Mouse (Mus musculus) heart, embryonic 11.5 days (tissue): ENCODE data around the gene Atxn1. TPM values are rescaled to one million over a fixed set of nuclear protein-coding genes. Genes with fewer than 3 reads are reported as not detected.
A peak's percentile ranks its signal among the peaks of the same experiment; 100 is the strongest.

Experiments
- ATAC-seq: fragments of 200-750 bp; cut with Nextera tagmentation; replicated peaks from 2 replicates; pipeline ENCODE4 v1.8.0; 2017; ENCODE audit warnings: moderate library complexity; ENCODE audit not compliant: insufficient number of reproducible peaks, low FRiP score, low TSS enrichment
- H3K27ac ChIP-seq: fragments of 300-500 bp; sonication (generic); 2 replicates; pipeline ENCODE4 v1.5.1; 2014; ENCODE audit warnings: mild to moderate bottlenecking, low read depth, low read length
- H3K27me3 ChIP-seq: fragments of 300-500 bp; sonication (generic); 2 replicates; pipeline ENCODE4 v1.6.1; 2014; ENCODE audit warnings: mild to moderate bottlenecking, low read length, mixed read lengths; ENCODE audit not compliant: control insufficient read depth, insufficient read depth
- H3K36me3 ChIP-seq: fragments of 300-500 bp; sonication (generic); 2 replicates; pipeline ENCODE4 v1.6.1; 2014; ENCODE audit warnings: mild to moderate bottlenecking, low read length, moderate library complexity, mixed read lengths; ENCODE audit not compliant: control insufficient read depth, insufficient read depth
- H3K4me1 ChIP-seq: fragments of 300-500 bp; sonication (generic); 2 replicates; pipeline ENCODE4 v1.6.1; 2014; ENCODE audit warnings: low read length; ENCODE audit not compliant: control insufficient read depth, insufficient read depth
- H3K4me2 ChIP-seq: fragments of 300-500 bp; sonication (generic); 2 replicates; pipeline ENCODE4 v1.6.1; 2014; ENCODE audit warnings: mild to moderate bottlenecking, moderate library complexity
- H3K4me3 ChIP-seq: fragments of 300-500 bp; sonication (generic); 2 replicates; pipeline ENCODE4 v1.5.1; 2014; ENCODE audit warnings: low read depth, low read length
- H3K9ac ChIP-seq: fragments of 300-500 bp; sonication (generic); 2 replicates; pipeline ENCODE4 v1.6.1; 2014; ENCODE audit warnings: mild to moderate bottlenecking, low read depth, low read length, moderate library complexity
- H3K9me3 ChIP-seq: fragments of 300-500 bp; sonication (generic); replicated peaks from 2 replicates; pipeline ENCODE4 v1.6.1; 2016; ENCODE audit warnings: low read length; ENCODE audit not compliant: control insufficient read depth
- WGBS: fragments of 180-500 bp; shearing (Covaris S2); extraction: QIAGEN DNeasy Blood & Tissue Kit; methylation state at CpG from one replicate; pipeline ENCODE4 v1.1.7; 2014; ENCODE audit not compliant: insufficient replicate concordance; 5-methylcytosine and 5-hydroxymethylcytosine counted together
- polyA plus RNA-seq: library from polyadenylated mRNA; unstranded; fragments of >200 nt; fragmentation: Nextera tagmentation; extraction: Ambion mirVana; gene quantifications from 2 replicates; pipeline ENCODE4 v1.2.1, GENCODE M21; 2014

Gene Atxn1
- polyA plus RNA-seq, 1 experiment from 2014 or later, result 6.4 TPM

GRCm38 (mm10) chr13:45526230-45526629 is 438.6 kb downstream of the Atxn1 start:
- Histone ChIP-seq H3K36me3 (no peaks in the 10 kb centered on the region; the same call in 1 of the 2 replicates), H3K4me1 (peaks cover 50% of the 10 kb centered on the region), H3K27ac (peak overlapping the region; percentile 98), H3K27me3 (no peaks in the 10 kb centered on the region), H3K9ac (peak overlapping the region; percentile 58; the same call in 1 of the 2 replicates), H3K4me3 (no peak overlapping the region), H3K9me3 (no peaks in the 10 kb centered on the region), H3K4me2 (no peak overlapping the region)
- 74% methylated on average over 7 of the region's 7 CpGs for WGBS
- no peak for ATAC-seq

- Histone ChIP-seq H3K27me3 (no peaks in the 10 kb centered on the region), H3K9ac (no peak overlapping the region), H3K9me3 (no peaks in the 10 kb centered on the region), H3K4me1 (peaks cover 36% of the 10 kb centered on the region), H3K4me2 (no peak overlapping the region), H3K27ac (no peak overlapping the region), H3K36me3 (peaks cover under 1% of the 10 kb centered on the region; the same call in 1 of the 2 replicates), H3K4me3 (no peak overlapping the region)
- WGBS, result 92% methylated on average over 6 of the region's 6 CpGs
- no peak for ATAC-seq
These were observed 439.9 kb downstream of the Atxn1 start for GRCm38 (mm10) chr13:45524791-45525435.

- no peak overlapping the region for H3K9ac ChIP-seq
- no peaks in the 10 kb centered on the region for H3K9me3 ChIP-seq
- no peak overlapping the region for H3K27ac ChIP-seq
- H3K27me3 ChIP-seq, result no peaks in the 10 kb centered on the region
- ATAC-seq, result no peak
- WGBS, result 72% methylated on average over 3 of the region's 3 CpGs
- no peak overlapping the region for H3K4me2 ChIP-seq
- no peak overlapping the region for H3K4me3 ChIP-seq
- peaks cover 30% of the 10 kb centered on the region for H3K4me1 ChIP-seq
- peaks cover 5% of the 10 kb centered on the region; the same call in 1 of the 2 replicates for H3K36me3 ChIP-seq
These were observed 440.5 kb downstream of the Atxn1 start for GRCm38 (mm10) chr13:45524305-45524704.

GRCm38 (mm10) chr13:45516501-45517393 is 448.1 kb downstream of the Atxn1 start:
- peak overlapping the region; percentile 15; the same call in 1 of the 2 replicates for H3K4me3 ChIP-seq
- H3K9me3 ChIP-seq, result no peaks in the 10 kb centered on the region
- H3K27ac ChIP-seq, result no peak overlapping the region
- no peak for ATAC-seq
- H3K4me2 ChIP-seq, result peak overlapping the region; percentile 56
- peaks cover 5% of the 10 kb centered on the region; the same call in 1 of the 2 replicates for H3K36me3 ChIP-seq
- H3K4me1 ChIP-seq, result peaks cover 47% of the 10 kb centered on the region
- 12% methylated on average over 24 of the region's 24 CpGs for WGBS
- H3K9ac ChIP-seq, result peak overlapping the region; percentile 34; the same call in 1 of the 2 replicates
- H3K27me3 ChIP-seq, result no peaks in the 10 kb centered on the region

- no peak for ATAC-seq
- H3K4me3 ChIP-seq, result no peak overlapping the region
- H3K4me2 ChIP-seq, result peak overlapping the region; percentile 89; the same call in 1 of the 2 replicates
- no peak overlapping the region for H3K9ac ChIP-seq
- 46% methylated on average over 8 of the region's 8 CpGs for WGBS
- no peaks in the 10 kb centered on the region for H3K27me3 ChIP-seq
- H3K4me1 ChIP-seq, result peaks cover 59% of the 10 kb centered on the region
- no peaks in the 10 kb centered on the region for H3K9me3 ChIP-seq
- H3K36me3 ChIP-seq, result 0 out of 2 replicates have a peak, but pooled peaks cover 4% of the 10 kb centered on the region
- no peak overlapping the region for H3K27ac ChIP-seq
These were observed 449.9 kb downstream of the Atxn1 start for GRCm38 (mm10) chr13:45514832-45515422.

GRCm38 (mm10) chr13:45514115-45514514 is 450.7 kb downstream of the Atxn1 start:
- Histone ChIP-seq H3K9me3 (no peaks in the 10 kb centered on the region), H3K36me3 (no peaks in the 10 kb centered on the region), H3K27ac (peak overlapping the region; percentile 13), H3K9ac (no peak overlapping the region), H3K27me3 (no peaks in the 10 kb centered on the region), H3K4me3 (no peak overlapping the region), H3K4me1 (peaks cover 64% of the 10 kb centered on the region), H3K4me2 (peak overlapping the region; percentile 89; the same call in 1 of the 2 replicates)
- ATAC-seq, result no peak
- 75% methylated on average over 5 of the region's 5 CpGs for WGBS

- no peak overlapping the region for H3K4me3 ChIP-seq
- peaks cover 71% of the 10 kb centered on the region for H3K4me1 ChIP-seq
- ATAC-seq, result no peak
- WGBS, result 53% methylated on average over 12 of the region's 12 CpGs
- H3K9me3 ChIP-seq, result no peaks in the 10 kb centered on the region
- peak overlapping the region; percentile 24; the same call in 1 of the 2 replicates for H3K9ac ChIP-seq
- H3K27me3 ChIP-seq, result no peaks in the 10 kb centered on the region
- no peaks in the 10 kb centered on the region for H3K36me3 ChIP-seq
- H3K4me2 ChIP-seq, result peak overlapping the region; percentile 89
- peak overlapping the region; percentile 52; the same call in 1 of the 2 replicates for H3K27ac ChIP-seq
These were observed 451.5 kb downstream of the Atxn1 start for GRCm38 (mm10) chr13:45513009-45513984.
